Mouse (Mus musculus) liver, embryonic 14.5 days (tissue): ENCODE measurements around the gene E030025P04Rik. TPM values are rescaled to one million over a fixed set of nuclear protein-coding genes. Genes with fewer than 3 reads are reported as not detected.

ENCODE experiments used
- ATAC-seq: fragments of 200-750 bp; cut with Nextera tagmentation; 2 replicates; pipeline ENCODE4 v1.8.0; 2017; ENCODE audit warnings: moderate number of reproducible peaks, mild to moderate bottlenecking, moderate library complexity; ENCODE audit not compliant: insufficient read depth
- DNase-seq, 3 experiments: peaks; one replicate each; pipeline ENCODE4 v3.0.0-alpha.2; 2012 to 2013; ENCODE audit warnings: low read depth in 3 of 3, low spot score in 3 of 3
- H3K27ac ChIP-seq: fragments of 300-500 bp; sonication (generic); 2 replicates; pipeline ENCODE4 v1.5.1; 2014; ENCODE audit warnings: moderate library complexity, mild to moderate bottlenecking, control low read depth, inconsistent platforms
- H3K27me3 ChIP-seq: fragments of 300-500 bp; sonication (generic); 2 replicates; pipeline ENCODE4 v1.6.1; 2014; ENCODE audit warnings: mild to moderate bottlenecking, low read length, moderate library complexity; ENCODE audit not compliant: control insufficient read depth, insufficient read depth
- H3K36me3 ChIP-seq: fragments of 300-500 bp; sonication (generic); replicated peaks from 2 replicates; pipeline ENCODE4 v1.6.1; 2014; ENCODE audit warnings: low read depth; ENCODE audit not compliant: control insufficient read depth, insufficient read depth
- H3K4me1 ChIP-seq, 2 experiments: fragments of 200-500 bp in 1 of 2; fragments of 300-500 bp in 1 of 2; sonication (generic) in 1 of 2; replicated peaks; 2 replicates each; pipeline ENCODE4 v1.6.1; 2012 to 2014; ENCODE audit warnings: antibody characterized with exemption in 1 of 2, inconsistent platforms in 1 of 2, low read length in 1 of 2; ENCODE audit not compliant: control insufficient read depth in 2 of 2, insufficient read depth in 2 of 2
- H3K4me2 ChIP-seq: fragments of 300-500 bp; sonication (generic); 2 replicates; pipeline ENCODE4 v1.6.1; 2014; ENCODE audit warnings: low read depth, mild to moderate bottlenecking, control low read depth, moderate library complexity
- H3K4me3 ChIP-seq, 2 experiments: fragments of 200-500 bp in 1 of 2; fragments of 300-500 bp in 1 of 2; sonication (generic) in 1 of 2; 2 replicates each; pipeline ENCODE4 v1.5.1; 2012 to 2014; ENCODE audit warnings: low read depth in 2 of 2, low read length in 2 of 2, mild to moderate bottlenecking in 2 of 2, control low read depth in 1 of 2, inconsistent platforms in 1 of 2, moderate library complexity in 1 of 2; ENCODE audit not compliant: insufficient read depth in 1 of 2
- H3K9ac ChIP-seq: fragments of 300-500 bp; sonication (generic); replicated peaks from 2 replicates; pipeline ENCODE4 v1.6.1; 2014; ENCODE audit warnings: mild to moderate bottlenecking, control low read depth, moderate library complexity
- H3K9me3 ChIP-seq: fragments of 300-500 bp; sonication (generic); 2 replicates; pipeline ENCODE4 v1.6.1; 2016; ENCODE audit warnings: low read length, mixed read lengths; ENCODE audit not compliant: control insufficient read depth
- CTCF ChIP-seq: IDR thresholded peaks from 2 replicates; pipeline ENCODE4 v1.5.1; 2016; ENCODE audit warnings: antibody characterized with exemption, low read depth, control low read depth
- EP300 ChIP-seq: IDR thresholded peaks from 2 replicates; pipeline ENCODE4 v1.6.1; 2016; ENCODE audit warnings: antibody characterized with exemption, low read depth
- WGBS: fragments of 180-500 bp; shearing (Covaris S2); extraction: QIAGEN DNeasy Blood & Tissue Kit; methylation state at CpG from one replicate; pipeline ENCODE4 v1.1.7; 2014; ENCODE audit not compliant: insufficient replicate concordance; 5-methylcytosine and 5-hydroxymethylcytosine counted together
- polyA plus RNA-seq, 2 experiments: library from polyadenylated mRNA; depleted of rRNA in 1 of 2; stranded (reverse) in 1 of 2; unstranded in 1 of 2; fragments of >200 nt; fragmentation: Nextera tagmentation in 1 of 2; extraction: Ambion mirVana in 1 of 2; gene quantifications; 2 replicates each; pipeline versions ENCODE4 v1.2.1 to v1.2.3; 2012 to 2014

The E030025P04Rik gene
- polyA plus RNA-seq, 2 experiments, result not detected

GRCm38 (mm10) chr11:109109826-109110346, 34.3 kb downstream of the E030025P04Rik start:
- H3K4me2 ChIP-seq, result no peak overlapping the region
- H3K9me3 ChIP-seq, result no peaks in the 10 kb centered on the region
- no peaks in the 10 kb centered on the region for H3K36me3 ChIP-seq
- H3K4me1 ChIP-seq, result no peaks in the 10 kb centered on the region
- TF ChIP-seq EP300 (no peak), CTCF (no peak)
- H3K27ac ChIP-seq, result no peak overlapping the region
- ATAC-seq (no peak), DNase-seq (no peak)
- no peak overlapping the region for H3K9ac ChIP-seq
- H3K4me3 ChIP-seq, result no peak overlapping the region
- no peaks in the 10 kb centered on the region for H3K27me3 ChIP-seq
- WGBS, result 57% methylated on average over 11 of the region's 11 CpGs

GRCm38 (mm10) chr11:109109056-109109455, 35.1 kb downstream of the E030025P04Rik start:
- H3K4me2 ChIP-seq, result no peak overlapping the region
- ATAC-seq, result no peak
- no peak overlapping the region for H3K27ac ChIP-seq
- no peak overlapping the region for H3K9ac ChIP-seq
- H3K27me3 ChIP-seq, result no peaks in the 10 kb centered on the region
- no peak overlapping the region for H3K4me3 ChIP-seq
- no peaks in the 10 kb centered on the region for H3K9me3 ChIP-seq
- H3K4me1 ChIP-seq, result no peaks in the 10 kb centered on the region
- DNase-seq, result no peak
- no peaks in the 10 kb centered on the region for H3K36me3 ChIP-seq
- no peak for TF ChIP-seq CTCF
- no peak for TF ChIP-seq EP300

GRCm38 (mm10) chr11:109107518-109108205, 36.5 kb downstream of the E030025P04Rik start:
- Histone ChIP-seq H3K27me3 (no peaks in the 10 kb centered on the region), H3K36me3 (no peaks in the 10 kb centered on the region), H3K4me2 (no peak overlapping the region), H3K4me3 (no peak overlapping the region), H3K27ac (no peak overlapping the region), H3K4me1 (no peaks in the 10 kb centered on the region), H3K9ac (no peak overlapping the region), H3K9me3 (no peaks in the 10 kb centered on the region)
- ATAC-seq, result no peak
- no peak for DNase-seq
- TF ChIP-seq EP300 (no peak), CTCF (no peak)
- WGBS, result 46% methylated on average over 11 of the region's 11 CpGs

- WGBS, result 34% methylated on average over 8 of the region's 8 CpGs
- no peak overlapping the region for H3K27ac ChIP-seq
- TF ChIP-seq EP300 (no peak), CTCF (no peak)
- no peaks in the 10 kb centered on the region for H3K27me3 ChIP-seq
- no peaks in the 10 kb centered on the region for H3K4me1 ChIP-seq
- no peaks in the 10 kb centered on the region for H3K9me3 ChIP-seq
- DNase-seq, result no peak
- H3K4me3 ChIP-seq, result no peak overlapping the region
- no peak overlapping the region for H3K4me2 ChIP-seq
- no peaks in the 10 kb centered on the region for H3K36me3 ChIP-seq
- ATAC-seq, result no peak
- no peak overlapping the region for H3K9ac ChIP-seq
Measured at GRCm38 (mm10) chr11:109106751-109107150, 37.4 kb downstream of the E030025P04Rik start.

- Histone ChIP-seq H3K4me2 (no peak overlapping the region), H3K9ac (no peak overlapping the region), H3K27me3 (no peaks in the 10 kb centered on the region), H3K36me3 (no peaks in the 10 kb centered on the region), H3K9me3 (no peaks in the 10 kb centered on the region), H3K4me1 (no peaks in the 10 kb centered on the region), H3K27ac (no peak overlapping the region), H3K4me3 (no peak overlapping the region)
- DNase-seq (no peak), ATAC-seq (no peak)
- WGBS, result 14% methylated on average over 5 of the region's 5 CpGs
- no peak for TF ChIP-seq CTCF
- no peak for TF ChIP-seq EP300
Measured at GRCm38 (mm10) chr11:109106181-109106580, 38.0 kb downstream of the E030025P04Rik start.
